Mouse (Mus musculus) hindbrain, embryonic 11.5 days (tissue): ENCODE measurements around the gene Ehd1. TPM values are rescaled to one million over a fixed set of nuclear protein-coding genes. Genes with fewer than 3 reads are reported as not detected.

Source experiments
- microRNA counts: library from miRNA; unstranded; fragments of <30 nt; microRNA quantifications from one replicate; lab custom pipeline; 2015
- polyA plus RNA-seq: library from polyadenylated mRNA; unstranded; fragments of >200 nt; fragmentation: Nextera tagmentation; extraction: Ambion mirVana; gene quantifications from 2 replicates; pipeline ENCODE4 v1.2.1, GENCODE M21; 2014

The Ehd1 gene
- polyA plus RNA-seq, 1 experiment from 2014 or later = 67.4 TPM

MicroRNA genes within 50 kb of the gene (microRNA counts, 519-probe panel; counts per million panel counts)
- not detected for microRNA mmu-miR-192 (lab: Ali Mortazavi, UCI)

Other genes starting within 250 kb of the Ehd1 start
- 23.9 and 27.1 TPM in 2 replicates for gene Syvn1, start 230.1 kb upstream of the Ehd1 start, polyA plus RNA-seq
- 81.7 and 86.6 TPM in 2 replicates for gene Mrpl49, start 218.9 kb upstream of the Ehd1 start, polyA plus RNA-seq
- gene Fau, start 218.9 kb upstream of the Ehd1 start, polyA plus RNA-seq = 749 and 751 TPM in 2 replicates
- 39.7 and 41.1 TPM in 2 replicates for gene Znhit2, start 215.5 kb upstream of the Ehd1 start, polyA plus RNA-seq
- gene Tm7sf2, start 208.4 kb upstream of the Ehd1 start, polyA plus RNA-seq = 36.0 and 38.1 TPM in 2 replicates
- gene Vps51, start 199.5 kb upstream of the Ehd1 start, polyA plus RNA-seq = 47.4 and 49.7 TPM in 2 replicates
- gene Tmem262, start 196.7 kb upstream of the Ehd1 start, polyA plus RNA-seq = not detected in 2 replicates
- 1.4 and 1.7 TPM in 2 replicates for gene Gm28374, start 194.5 kb upstream of the Ehd1 start, polyA plus RNA-seq
- 70.1 and 77.8 TPM in 2 replicates for gene Zfpl1, start 191.8 kb upstream of the Ehd1 start, polyA plus RNA-seq
- gene Cdca5, start 191.7 kb upstream of the Ehd1 start, polyA plus RNA-seq = 45.8 and 51.5 TPM in 2 replicates
- 0.49 and 0.62 TPM in 2 replicates for gene AC131692.1, start 182.3 kb upstream of the Ehd1 start, polyA plus RNA-seq
- gene Naaladl1, start 170.9 kb upstream of the Ehd1 start, polyA plus RNA-seq = 0.38 and 0.59 TPM in 2 replicates
- 62.6 and 62.9 TPM in 2 replicates for gene Sac3d1, start 158.1 kb upstream of the Ehd1 start, polyA plus RNA-seq
- 26.9 and 32.4 TPM in 2 replicates for gene Snx15, start 148.4 kb upstream of the Ehd1 start, polyA plus RNA-seq
- gene Batf2, start 135.7 kb upstream of the Ehd1 start, polyA plus RNA-seq = 0.32 TPM in 1 of 2 replicates, not detected in the other
- 80.0 and 82.4 TPM in 2 replicates for gene Arl2, start 135.2 kb upstream of the Ehd1 start, polyA plus RNA-seq
- not detected in 2 replicates for gene Majin, start 92.3 kb upstream of the Ehd1 start, polyA plus RNA-seq
- 0.71 and 0.98 TPM in 2 replicates for gene Gpha2, start 50.3 kb upstream of the Ehd1 start, polyA plus RNA-seq
- 42.1 and 46.8 TPM in 2 replicates for gene Ppp2r5b, start 40.9 kb upstream of the Ehd1 start, polyA plus RNA-seq
- 7.0 and 8.1 TPM in 2 replicates for gene Atg2a, start 35.1 kb upstream of the Ehd1 start, polyA plus RNA-seq
- 0.50 and 0.82 TPM in 2 replicates for gene Cdc42bpg, start 29.7 kb downstream of the Ehd1 start, polyA plus RNA-seq
- gene Men1, start 58.3 kb downstream of the Ehd1 start, polyA plus RNA-seq = 43.0 and 51.3 TPM in 2 replicates
- 6.7 and 8.5 TPM in 2 replicates for gene Map4k2, start 64.4 kb downstream of the Ehd1 start, polyA plus RNA-seq
- 156 and 178 TPM in 2 replicates for gene Sf1, start 87.0 kb downstream of the Ehd1 start, polyA plus RNA-seq
- 1.6 and 2.1 TPM in 2 replicates for gene Pygm, start 107.7 kb downstream of the Ehd1 start, polyA plus RNA-seq
- gene Rasgrp2, start 122.6 kb downstream of the Ehd1 start, polyA plus RNA-seq = 16.0 and 18.0 TPM in 2 replicates
- 13.6 and 14.3 TPM in 2 replicates for gene Nrxn2, start 142.0 kb downstream of the Ehd1 start, polyA plus RNA-seq